Mouse (Mus musculus): Measurements from ENCODE around the gene Stpg3. TPM values are rescaled to one million over a fixed set of nuclear protein-coding genes. Genes with fewer than 3 reads are reported as not detected.

Gene Stpg3
- total RNA-seq, 2 experiments from 2014 or later: not detected

DNA sequence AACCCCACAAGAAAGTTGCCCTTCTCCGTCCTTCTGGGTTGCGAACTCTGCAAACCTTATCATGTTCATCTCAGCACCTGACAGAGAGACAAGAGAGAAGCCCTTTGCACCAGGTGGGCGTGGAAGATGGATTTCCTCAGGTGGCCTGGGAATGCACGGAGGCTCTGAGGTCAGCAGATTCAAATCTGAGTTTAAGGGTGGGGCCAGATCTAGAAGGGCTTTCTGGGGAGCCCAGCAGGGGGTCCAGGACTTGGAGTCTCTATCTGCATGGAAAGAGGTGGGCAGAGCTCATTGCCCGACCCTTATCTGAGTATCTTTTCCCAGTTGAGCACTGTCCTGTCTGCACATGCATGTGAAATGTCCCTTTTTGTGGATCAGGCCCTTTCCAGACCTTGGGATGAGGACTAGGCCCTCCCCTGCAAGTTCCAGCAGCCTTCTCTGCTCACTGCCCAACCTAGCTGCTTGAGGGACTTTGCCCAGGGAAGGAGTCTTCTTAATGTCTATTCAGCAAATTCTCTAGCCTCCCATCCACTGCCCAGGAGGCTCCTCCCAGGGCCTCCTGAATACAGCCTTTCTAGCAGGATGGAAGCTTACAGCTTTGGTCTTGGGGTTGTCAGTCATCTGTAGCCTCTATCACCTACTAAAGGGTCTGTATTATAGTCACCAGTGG lies 20.2 kb upstream of the Stpg3 start:
- no peak for DNase-seq

DNA sequence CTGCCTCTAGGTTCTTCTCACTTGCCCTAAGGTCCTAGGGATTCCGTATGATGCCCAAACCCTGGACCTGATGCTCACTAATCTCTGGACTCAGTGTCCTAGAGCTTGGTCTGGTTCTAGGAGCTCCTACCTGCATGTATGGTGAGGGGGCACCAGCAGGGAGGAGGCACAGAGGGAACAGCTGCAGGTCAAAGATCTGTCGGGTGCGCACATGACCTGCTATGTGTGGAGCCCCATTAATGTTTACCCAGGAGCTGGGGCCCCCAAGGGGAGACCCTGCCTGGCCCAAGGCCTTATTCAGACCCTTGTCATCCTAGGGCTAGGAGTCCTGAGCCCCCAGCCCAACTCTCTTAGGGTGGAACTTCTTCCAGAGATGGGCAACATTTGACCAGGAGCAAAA lies 19.6 kb upstream of the Stpg3 start, which contains the start of gene Slc34a3:
Gene Slc34a3, minus strand, starts transcription at position 315 of the 400 bp plus-strand sequence.
- DNase-seq: no peak

DNA sequence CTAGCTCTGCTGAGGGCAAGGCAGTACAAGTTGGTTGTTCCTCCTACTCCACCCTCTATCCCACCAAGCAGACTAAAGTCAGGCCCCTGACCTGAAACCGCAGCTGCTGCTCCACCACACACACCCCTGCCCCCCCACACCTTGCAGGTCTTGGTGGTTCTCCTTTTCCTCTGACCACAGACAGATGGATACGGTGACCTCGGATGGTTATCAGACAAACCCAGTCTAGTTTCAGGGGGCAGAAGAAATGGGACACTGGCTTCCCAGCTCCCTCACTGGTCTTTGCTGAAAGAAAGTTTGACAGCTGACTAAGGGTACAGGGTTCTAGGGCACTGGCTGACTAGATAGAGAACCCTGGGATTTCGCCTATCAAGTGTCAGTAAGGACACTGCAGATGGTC lies 19.0 kb upstream of the Stpg3 start:
- no peak for DNase-seq

DNA sequence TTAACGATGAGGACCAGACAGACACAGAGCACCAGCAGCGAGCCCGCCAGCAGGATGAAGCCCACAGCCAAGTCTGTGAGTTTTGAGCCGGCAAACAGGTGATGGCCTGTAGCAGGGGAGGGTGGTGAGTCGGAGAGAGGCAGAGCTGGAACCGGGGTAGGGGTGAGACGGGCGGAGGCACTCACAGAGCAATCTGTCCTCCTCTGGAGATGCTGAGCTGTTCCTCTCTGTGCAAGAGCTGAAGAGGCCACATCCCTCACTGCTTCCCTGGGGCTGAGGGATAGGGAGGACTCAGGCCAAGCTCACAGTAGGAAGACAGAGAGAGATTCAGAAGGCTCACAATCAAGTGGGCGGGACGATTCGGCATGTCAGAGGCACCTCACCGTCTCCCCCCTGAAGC lies 16.6 kb upstream of the Stpg3 start:
- DNase-seq: no peak

DNA sequence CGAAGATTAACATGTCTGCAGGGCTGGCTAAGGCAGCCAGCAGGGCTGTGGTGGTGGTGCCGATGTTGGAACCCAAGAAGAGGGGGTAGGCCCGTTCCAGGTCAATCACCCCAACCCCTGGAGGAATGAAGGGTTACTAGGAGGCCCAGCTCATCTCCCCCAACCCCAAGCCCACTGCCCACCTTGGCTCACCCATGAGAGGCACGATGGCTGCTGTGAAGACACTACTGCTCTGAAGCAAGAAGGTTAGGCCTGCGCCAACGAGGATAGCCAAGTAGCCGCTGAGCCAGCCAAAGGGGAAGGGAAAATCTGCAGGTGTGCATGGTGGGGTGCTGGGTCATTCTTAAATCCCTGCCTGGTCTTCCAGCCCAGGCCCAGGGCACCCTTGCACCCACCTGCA lies 16.1 kb upstream of the Stpg3 start:
- DNase-seq: no peak

DNA sequence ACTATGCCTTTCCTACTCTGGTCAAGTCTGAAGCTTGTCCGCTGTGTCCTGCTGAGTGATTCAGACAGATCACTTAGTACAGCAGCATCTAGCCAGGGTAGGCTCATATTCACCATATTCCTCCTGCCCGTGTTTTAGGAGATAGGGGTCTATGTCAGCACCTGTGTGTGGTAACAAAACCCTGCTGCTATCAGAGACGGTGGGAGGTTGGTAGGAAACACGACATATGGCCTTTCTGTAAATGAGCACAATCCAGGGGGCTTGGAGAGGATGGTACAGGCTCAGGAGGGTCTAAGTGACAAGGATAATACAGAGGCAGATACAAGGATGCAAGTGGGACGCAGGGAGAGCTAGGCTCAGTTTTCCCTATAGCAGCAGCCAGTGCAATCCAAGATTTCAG lies 15.1 kb upstream of the Stpg3 start:
- no peak for DNase-seq

DNA sequence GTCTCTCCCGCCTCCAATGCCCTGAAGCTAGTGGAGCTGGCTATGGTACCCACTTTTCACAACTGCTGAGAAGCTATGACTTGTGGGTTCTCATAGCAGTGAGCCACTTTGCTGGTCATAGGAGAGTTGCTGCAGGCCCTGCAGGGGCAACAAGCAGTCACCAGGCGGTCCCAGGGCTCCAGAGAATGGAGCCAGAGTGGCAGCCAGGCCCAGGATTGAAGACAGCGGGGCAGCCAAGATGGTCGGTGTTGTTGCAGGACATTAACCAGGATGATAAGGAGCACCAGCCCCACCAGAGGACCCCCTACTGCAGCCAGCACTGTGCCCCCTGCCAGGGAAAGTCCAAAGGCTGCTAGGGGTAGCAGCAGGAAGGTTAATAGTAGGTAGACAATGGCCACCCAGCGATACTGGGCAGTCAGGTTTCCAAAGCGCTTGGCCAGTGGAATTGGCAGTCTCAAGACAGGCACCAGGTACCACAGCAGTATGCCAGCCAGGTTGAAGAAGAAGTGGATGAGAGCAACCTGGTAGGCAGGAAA lies 14.6 kb upstream of the Stpg3 start:
- no peak for DNase-seq

DNA sequence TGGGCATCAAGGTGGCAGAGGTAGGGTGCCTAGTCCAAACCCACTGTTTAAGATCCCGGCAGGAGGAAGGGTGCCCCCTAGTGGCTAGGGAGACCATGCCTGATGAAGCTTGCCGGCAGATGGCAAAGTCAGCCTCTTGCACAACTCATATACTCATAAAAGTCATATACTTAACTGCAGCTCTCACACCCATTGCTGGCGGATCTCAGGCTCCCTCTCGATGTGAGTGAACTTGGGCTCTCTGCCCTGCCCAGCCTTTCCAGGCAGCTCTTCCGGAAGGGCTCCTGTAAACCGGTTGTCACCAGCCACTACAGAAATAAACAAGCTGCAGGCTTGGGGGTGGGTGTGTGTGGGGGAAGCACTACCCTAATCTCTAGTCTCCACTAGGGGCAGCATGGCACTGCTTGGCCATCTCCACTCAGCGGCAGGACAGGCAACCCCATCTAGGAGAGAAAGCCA lies 14.0 kb upstream of the Stpg3 start:
- peak; percentile 84 to 85 for DNase-seq

DNA sequence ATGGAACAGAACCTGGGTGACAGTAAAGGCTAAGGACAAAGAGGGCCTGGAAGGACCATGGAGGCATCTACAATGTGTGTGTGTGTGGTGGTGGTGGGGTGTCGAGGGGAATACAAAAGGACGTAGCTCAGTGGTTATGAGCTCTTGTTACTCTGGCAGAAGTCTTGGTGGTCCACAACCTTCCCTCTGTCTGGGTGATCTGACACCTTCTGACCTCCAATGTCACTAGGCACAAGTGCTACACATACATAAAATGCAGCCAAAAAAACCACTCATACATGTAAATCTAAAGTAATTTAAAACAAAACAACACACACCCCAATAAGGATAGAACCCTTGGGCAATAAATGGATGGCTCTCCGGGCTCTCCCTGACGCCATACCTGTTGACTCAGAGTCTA lies 13.0 kb upstream of the Stpg3 start:
- no peak for DNase-seq

DNA sequence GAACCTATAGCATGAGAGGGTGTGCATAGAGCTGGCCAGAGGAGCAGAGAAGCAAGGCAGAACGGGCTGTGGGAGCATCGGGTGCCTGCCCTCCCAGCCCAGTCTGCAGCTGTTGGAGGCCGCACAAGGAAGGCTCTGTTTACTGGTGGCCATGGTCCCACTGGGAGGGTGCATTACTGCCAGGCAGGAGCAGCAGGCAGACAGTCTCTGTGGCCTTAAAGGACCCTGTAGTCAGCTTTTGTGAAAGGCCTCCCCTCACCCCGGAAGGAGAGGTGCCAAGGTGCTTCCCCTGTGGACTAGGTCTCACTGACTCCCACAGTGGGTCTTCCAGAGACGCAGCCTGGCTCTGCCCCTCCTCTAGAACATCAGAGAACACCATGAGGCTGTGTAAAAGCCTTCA lies 12.4 kb upstream of the Stpg3 start:
- DNase-seq: peak; percentile 55 to 68

DNA sequence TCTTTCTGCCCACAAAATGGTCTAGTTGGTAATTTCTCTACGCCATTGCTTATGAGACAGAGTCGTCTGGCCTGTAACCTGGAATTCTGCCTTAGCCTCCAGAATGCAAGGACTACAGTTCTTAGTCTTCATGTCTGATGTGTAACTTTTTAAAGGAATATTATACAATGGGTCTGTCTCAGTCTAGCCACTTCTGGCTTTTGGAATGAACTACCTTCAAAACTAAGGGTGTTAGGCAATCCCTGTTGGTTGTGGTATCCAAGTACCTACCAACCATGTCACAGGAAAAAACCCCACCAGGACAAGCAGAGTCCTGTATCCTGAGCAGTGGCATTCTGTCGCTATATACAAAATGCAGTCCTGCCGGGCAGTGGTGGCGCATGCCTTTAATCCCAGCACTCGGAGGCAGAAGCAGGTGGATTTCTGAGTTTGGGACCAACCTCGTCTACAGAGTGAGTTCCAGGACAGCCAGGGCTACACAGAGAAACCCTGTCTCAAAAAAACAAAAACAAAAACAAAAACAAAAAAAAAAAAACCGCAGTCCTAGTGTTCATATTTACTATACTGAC lies 11.5 kb upstream of the Stpg3 start:
- DNase-seq: no peak

DNA sequence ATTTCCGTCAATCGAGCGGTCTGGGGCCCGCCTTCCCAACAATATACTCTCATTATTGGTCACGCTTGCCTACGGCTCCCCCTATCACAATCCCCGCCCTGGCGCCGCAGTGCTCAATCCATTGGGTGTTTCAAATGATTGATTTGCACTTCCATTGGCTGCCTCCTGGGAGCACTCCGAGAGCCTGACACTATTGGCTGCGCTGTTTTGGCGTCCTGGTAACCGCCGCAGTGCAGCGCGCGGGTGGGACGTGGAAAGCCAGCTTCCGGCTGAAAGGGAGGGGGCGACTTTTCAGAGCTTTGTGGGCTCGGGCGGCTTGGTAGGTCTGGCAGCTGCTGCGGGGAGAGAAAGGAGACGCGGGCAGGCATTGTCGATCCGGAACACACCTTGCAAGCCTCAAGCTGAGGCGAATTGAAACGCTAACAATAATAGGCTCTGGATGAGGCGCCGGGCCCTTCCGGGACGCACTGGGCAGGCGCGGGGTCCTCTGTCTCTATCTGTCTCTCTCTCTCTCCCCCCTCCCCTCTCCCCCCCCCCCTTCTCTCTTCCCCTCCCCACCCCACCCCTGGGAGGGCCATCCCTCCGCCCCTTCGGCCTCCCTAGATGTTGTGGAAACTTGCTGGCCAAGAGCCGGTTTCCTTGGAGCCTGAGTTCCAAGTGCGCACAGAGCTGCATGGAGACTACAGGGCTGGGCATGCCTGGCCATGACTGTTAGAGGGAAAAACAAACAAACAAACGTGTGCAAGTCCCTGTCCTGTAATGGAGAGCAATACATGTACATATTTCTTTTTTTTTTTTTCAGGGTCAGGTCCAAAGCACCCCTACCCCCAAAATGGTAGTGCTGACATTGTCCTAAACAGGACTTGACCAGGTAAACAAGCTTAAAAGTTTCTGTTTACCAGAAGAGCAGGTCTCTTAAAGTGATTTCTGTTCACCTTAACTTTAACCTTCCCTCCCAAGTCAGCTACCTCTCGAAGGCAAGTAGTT lies 10.6 kb upstream of the Stpg3 start:
- DNase-seq: peak; percentile 98 to 99

DNA sequence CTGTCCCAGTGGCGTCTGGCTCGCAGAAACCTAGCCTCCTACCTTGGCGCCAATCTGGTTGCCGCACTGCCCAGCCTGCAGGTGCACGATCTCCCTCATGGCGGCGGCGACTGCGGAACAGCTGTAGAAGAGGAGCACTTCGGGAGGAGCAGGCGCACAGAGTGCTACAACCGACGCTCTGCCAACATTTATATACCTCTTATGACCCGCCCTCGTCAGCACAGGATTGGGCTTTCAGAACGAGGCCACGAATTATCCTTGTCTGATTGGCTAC lies 10.0 kb upstream of the Stpg3 start, which contains the start of gene Tubb4b:
Gene Tubb4b, minus strand, starts transcription at position 211 of the 274 bp plus-strand sequence.
- DNase-seq: no peak

DNA sequence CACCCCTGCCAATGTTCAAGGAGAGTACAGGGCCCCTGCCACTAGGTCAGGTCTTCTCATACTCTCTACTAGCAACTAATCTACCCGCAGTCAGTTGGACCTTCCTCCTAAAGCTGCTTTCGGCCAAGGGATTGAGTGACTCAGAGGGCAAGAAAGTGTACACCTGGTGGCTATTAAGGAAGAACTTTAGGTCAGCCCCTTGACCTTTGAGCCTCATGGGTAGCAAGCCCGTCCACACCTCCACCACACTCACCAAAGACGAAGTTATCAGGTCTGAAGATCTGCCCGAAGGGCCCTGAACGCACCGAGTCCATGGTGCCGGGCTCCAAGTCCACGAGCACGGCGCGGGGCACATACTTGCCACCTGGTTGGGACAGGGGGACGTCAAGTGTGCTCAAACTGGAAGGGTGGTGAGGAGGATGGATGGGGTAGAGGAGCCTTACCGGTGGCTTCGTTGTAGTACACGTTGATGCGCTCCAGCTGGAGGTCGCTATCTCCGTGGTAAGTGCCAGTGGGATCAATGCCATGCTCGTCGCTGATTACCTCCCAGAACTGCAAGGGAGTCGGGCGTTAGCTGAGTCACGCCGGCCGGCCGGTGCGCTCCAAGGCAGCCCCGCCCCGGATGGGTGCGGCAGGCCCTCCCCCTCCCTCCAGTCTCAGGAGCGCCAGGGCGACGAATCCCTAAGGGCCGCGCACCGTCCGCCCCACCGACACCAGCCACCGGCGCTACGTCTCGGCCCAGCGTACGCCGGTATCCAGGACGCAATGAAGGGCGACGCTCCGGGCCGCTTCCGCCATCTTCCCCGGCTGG lies 9.4 kb upstream of the Stpg3 start:
- peak in 1 of 2 experiments; percentile 72 for DNase-seq

DNA sequence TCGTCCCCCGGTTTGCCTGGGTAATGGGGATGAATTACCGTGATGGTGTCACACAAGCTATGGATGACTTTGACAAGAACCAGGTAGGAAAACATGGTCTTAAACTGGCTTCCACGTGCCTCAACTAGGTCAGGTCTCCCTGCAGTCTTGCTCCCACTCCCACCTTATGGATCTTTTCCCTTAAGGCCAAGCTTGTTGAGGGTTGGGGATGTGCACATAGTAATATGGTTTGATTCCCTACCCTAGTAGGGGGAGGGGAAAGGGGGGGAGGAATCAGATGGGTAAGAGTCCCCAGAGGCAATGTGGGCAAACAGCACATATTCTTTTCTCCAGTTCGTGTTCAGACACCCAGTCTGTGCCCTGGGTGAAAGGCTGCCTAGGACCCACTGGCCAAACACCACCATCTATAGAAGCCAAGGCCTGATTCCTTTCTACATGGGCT lies 6.9 kb upstream of the Stpg3 start:
- DNase-seq: no peak

DNA sequence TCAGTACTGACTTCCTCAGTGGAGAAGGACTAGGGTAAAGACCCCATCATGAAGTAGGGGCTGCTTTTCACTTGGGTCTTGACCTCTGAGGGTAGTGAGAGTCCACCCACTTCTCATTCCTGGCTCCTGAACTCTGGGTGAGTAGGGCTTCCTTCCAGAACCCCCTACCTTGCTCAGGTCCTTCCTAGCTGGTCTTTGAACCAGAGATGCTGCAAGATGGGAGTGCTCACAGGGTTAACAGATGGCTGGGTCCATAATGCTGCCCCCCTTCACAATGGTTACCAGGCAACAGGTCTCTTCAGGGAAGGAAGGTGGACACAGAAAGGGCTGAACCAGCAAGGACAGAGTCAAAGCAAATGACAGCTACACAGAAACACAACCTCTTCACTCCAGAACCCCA lies 4.0 kb upstream of the Stpg3 start, which contains the start of gene Fam166a:
Gene Fam166a, plus strand, starts transcription at position 301 of the 400 bp plus-strand sequence.
- DNase-seq: no peak

DNA sequence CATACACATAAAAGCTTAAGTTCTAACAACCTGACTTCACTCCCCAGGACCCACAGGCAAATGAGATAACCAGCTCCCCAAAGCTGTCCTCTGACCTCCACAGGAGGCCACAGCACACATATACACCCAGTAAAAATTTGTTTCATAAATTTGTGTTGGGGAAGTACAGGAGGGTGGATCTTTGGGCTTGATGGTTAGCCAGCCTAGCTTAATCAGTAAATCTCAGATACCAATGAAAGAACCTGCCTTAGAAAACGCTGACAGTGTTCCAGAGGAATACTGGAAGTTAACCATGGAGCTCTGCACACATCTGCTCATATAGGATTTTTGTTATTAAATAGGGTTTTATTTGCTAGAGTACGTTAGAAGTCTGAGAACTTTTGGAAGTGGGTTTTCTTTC lies 3.2 kb upstream of the Stpg3 start:
- no peak for DNase-seq

DNA sequence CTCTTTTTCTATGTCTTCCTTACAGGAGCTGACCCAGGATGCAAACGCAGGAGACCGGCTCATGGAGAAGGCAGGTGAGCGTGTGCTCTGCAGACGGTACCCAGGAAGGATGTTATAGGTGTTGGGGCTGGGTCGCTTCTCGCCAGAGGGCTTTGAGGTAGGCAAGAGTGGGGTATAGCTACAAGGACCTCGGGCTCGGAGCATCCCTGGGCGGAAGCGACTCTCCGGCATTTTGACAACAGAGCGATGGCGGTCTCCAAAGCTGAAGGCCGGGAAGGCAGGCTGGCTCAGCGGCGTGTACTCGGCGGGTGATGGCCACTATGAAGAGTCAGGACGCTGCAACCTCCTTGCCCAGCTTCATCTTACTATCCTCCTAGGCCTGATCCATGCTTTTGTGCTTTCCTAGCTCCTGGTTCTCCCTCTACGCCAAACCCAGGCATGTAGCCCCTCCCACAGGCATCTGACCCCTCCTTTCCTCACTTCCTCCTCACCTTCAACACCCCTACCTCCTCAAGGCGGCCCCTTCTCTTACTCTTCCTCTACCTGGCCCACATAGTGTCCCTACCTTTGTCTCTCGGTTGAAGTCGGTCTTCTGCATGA lies 1.1 kb downstream of the Stpg3 start:
- no peak for DNase-seq

DNA sequence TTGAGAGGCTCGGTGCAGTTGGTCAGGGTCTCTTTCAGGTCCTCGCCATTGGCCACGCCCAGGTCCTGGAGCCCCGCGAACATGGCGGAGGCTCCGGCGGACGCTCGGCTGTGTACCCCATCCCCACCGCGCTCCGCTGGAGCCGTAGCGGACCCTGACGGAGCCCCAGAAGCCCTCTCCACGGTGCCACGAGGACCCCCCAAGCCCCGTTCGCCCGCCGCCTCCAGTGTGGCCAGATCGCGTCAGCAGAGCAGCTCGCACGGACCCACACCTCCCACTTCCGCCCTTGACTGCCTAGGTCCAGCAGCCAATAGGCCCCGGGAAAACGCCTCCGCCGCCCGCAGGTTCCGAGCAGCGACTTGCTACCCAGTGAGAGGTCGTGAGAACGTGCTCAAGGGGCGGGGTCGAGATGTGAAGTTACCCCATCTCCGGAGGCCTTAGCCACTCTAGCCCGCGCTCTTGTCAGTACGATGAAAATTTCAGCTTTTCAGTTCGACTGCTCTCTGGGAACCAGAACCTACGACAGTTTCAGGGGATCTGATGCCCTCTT lies 3.2 kb downstream of the Stpg3 start, which contains the start of gene Nelfb:
Gene Nelfb, minus strand, starts transcription at position 369 of the 550 bp plus-strand sequence.
- peak; percentile 85 to 86 for DNase-seq

DNA sequence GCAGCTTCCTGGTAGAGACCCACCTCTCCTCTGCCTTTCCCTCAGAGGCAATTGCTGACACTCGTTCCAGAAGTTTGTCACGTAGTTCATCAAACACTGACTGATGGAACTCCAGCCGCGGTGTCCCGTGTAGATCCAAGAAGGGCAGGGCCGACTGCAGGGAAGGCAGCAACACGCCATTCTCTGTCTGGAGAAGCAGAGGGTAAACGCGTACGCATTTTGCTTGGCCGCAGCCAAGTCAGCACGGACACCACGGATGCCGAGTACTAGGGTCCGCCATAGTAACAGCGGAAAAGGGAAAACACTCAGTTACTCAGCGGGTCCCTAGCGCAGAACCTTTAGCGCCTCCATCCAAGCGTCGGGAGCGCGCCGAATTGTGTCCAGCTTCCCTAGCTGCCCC lies 3.8 kb downstream of the Stpg3 start:
- DNase-seq: no peak

DNA sequence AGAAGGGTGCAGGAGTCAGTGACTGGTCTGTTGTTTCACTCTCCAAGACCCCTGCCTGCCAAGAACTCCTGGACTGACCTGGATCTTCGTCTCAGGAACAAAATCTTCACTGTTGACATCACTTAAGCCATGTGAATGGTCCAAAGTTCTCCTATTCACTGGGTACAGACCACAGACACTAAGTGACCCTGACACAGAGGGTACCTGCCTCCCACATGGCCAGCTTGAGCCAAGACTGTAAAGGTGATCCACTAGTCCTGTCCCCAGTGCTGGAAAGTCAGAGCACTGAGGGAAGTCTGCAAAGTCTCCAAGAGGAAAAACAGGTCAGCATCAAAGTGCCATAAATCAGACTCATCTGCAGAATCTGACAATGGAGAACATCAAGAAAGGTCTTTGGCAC lies 6.8 kb downstream of the Stpg3 start:
- DNase-seq: no peak

Data from layer of hippocampus, postnatal 36 days (tissue).